Mouse (Mus musculus) stomach, postnatal 0 days (tissue): ENCODE results near the gene Rab12.

Experiments used
- CTCF ChIP-seq: IDR thresholded peaks from 2 replicates; pipeline ENCODE4 v1.5.1; 2016; ENCODE audit warnings: antibody characterized with exemption, low read depth, mild to moderate bottlenecking, moderate library complexity
- EP300 ChIP-seq: optimal IDR thresholded peaks from 2 replicates; pipeline ENCODE3; 2016; ENCODE audit warnings: antibody characterized with exemption

DNA sequence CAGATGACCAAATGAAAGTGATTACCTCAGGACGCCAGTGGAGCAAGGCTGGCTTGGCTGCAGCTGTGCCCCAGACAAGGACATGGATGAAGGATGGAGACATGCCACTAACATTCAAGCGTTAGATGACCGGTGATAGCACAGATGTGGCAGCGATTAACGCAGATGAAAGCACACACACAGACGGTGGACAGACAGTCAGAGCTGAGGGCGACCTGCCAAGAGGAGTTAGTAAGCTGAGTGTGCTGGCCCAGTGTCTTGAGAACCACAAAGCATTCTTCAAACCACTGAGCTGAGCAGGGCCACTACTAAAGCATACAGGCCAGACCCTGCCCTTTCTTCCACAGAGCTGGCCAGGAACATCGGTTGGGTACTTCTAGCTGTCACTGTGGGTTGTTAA is 14.6 kb downstream of the Rab12 start:
- TF ChIP-seq CTCF (no peak), EP300 (no peak)
